Mouse (Mus musculus) retina, postnatal 7 days (tissue): ENCODE results near the gene Tnk2.

Experiments
- DNase-seq: peaks from one replicate; pipeline ENCODE4 v3.0.0-alpha.2; 2012; ENCODE audit warnings: low read depth, low spot score

Tnk2 gene

GRCm38 (mm10) chr16:32709116-32709515, 65.4 kb downstream of the Tnk2 start:
- no peak for DNase-seq

DNA sequence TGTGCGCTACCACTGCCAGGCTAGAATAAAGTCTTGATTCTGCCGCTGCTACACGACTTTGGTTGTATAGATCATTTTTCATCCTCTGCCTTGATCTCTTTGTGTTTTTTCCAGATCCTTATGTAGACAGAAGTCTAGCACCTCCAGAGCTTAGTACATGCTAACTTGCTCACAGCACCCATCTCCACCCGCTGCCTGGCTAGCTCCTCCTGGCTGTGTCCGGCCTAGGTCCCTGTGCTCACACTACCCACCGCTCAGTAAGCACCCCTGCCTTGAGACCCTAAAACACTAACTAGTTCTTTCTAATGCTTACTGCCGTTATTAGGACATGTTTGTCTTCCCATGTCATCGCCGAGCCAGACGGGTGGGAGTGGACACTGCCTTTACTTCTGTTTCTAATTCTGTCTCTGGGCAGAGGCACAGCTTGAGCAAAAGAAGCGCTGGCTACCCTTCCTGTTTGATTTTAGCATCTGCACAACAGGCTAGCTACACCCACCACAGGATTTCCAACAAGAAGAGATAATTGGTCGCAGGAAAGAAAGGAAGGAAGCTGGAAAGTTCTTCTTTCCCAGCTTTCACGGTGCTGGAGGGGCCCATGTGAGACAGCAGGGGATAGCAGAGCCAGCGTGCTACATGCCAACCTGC, 66.9 kb downstream of the Tnk2 start:
- no peak for DNase-seq

GRCm38 (mm10) chr16:32712202-32712601, 68.5 kb downstream of the Tnk2 start:
- DNase-seq: no peak

- no peak for DNase-seq
These were observed 69.9 kb downstream of the Tnk2 start for GRCm38 (mm10) chr16:32713556-32713955.

DNA sequence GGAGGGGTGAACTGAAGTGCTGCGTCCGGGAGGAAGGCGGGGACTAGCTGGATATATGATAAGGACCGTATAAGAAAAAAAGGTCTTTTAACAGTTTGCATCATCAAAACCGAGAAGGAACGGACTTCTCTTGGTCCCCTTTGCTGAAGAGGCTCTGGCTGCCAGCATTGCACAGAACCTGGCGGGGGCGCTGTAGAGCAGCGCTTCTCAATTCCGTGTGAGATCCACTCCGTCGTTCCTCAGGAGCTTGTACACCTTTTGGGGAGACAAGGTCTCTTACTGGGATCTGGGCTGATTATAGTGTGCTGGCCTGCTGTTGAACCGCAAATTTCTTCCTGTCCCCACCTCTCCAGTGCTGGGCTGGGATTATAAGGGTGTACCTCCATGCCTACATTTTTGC, 71.7 kb downstream of the Tnk2 start:
- no peak for DNase-seq

GRCm38 (mm10) chr16:32723163-32723562, 79.5 kb downstream of the Tnk2 start:
- no peak for DNase-seq

- no peak for DNase-seq
These were observed 80.1 kb downstream of the Tnk2 start for GRCm38 (mm10) chr16:32723767-32724166.

DNA sequence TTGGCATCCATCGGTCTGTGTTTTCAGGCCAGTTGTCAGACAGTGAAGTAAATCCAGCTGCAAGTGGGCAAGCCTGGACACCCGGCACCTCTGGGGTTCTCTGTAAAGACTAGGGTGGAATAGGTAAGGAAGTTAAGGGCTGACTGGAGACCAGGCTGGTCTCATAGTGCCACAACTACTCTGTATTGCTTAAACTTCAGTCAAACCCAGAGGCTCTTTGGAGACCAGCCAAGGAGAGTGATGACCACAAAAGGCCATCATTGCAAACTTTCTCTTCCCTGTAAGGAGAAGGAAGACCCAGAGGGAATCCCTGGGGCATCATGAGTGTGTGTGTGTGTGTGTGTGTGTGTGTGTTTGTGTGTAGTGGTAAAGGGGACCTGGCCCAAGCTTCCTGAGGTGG, 80.6 kb downstream of the Tnk2 start:
- no peak for DNase-seq

- DNase-seq: no peak
These were observed 82.8 kb downstream of the Tnk2 start for GRCm38 (mm10) chr16:32726501-32726900.

GRCm38 (mm10) chr16:32728240-32728639, 84.6 kb downstream of the Tnk2 start:
- no peak for DNase-seq

DNA sequence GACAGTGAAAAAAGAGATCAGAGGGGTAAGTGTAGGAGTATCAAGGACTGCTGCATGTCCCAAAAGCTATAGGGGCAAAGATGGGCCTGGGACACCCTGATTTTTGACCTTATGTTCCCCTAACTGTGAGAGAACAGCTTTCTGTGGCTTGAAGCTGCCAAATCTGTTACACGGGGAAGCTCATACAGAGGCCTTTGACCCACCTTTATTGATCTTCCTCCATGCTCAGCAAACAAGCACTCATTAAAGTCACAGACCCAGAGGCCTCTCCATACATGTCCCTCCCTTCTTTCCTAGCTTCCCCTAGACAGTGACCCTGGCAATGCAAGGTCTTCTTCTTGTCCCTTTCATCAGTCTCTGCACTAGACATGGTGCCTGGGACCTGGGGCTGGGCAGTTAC, 85.1 kb downstream of the Tnk2 start:
- no peak for DNase-seq
